Mouse (Mus musculus): ENCODE measurements around the gene Uba2. TPM values are rescaled to one million over a fixed set of nuclear protein-coding genes. Genes with fewer than 3 reads are reported as not detected.

Uba2 gene
- polyA plus RNA-seq (2015; fragmentation: Nextera tagmentation; extraction: Ambion mirVana) = 81.1 and 88.7 TPM in 2 replicates

GRCm38 (mm10) chr7:34169454-34169853 is at the start of gene Uba2:
TSS of gene Uba2 (minus strand) at chr7:34169599.

GRCm38 (mm10) chr7:34196132-34197128 is 27.0 kb upstream of the Uba2 start, which contains the start of gene Pdcd2l:
TSS of gene Pdcd2l (minus strand) at chr7:34196661.

GRCm38 (mm10) chr7:34133117-34133762 is 36.2 kb downstream of the Uba2 start, which contains the start of gene Wtip:
TSS of gene Wtip (minus strand) at chr7:34133268.

GRCm38 (mm10) chr7:34094911-34095481 is 74.4 kb downstream of the Uba2 start, which contains the start of gene Scgb1b30:
TSS of gene Scgb1b30 (plus strand) at chr7:34095431.

Other genes with a start within 250 kb of the Uba2 start
- gene Scgb2b26, start 224.6 kb downstream of the Uba2 start, polyA plus RNA-seq (2015; fragmentation: Nextera tagmentation; extraction: Ambion mirVana) = not detected in 2 replicates
- gene Scgb2b27, start 155.7 kb downstream of the Uba2 start, polyA plus RNA-seq (2015; fragmentation: Nextera tagmentation; extraction: Ambion mirVana) = not detected in 2 replicates
- gene Scgb1b27, start 148.1 kb downstream of the Uba2 start, polyA plus RNA-seq (2015; fragmentation: Nextera tagmentation; extraction: Ambion mirVana) = not detected in 2 replicates
- not detected in 2 replicates for gene Scgb1b30, start 74.2 kb downstream of the Uba2 start, polyA plus RNA-seq (2015; fragmentation: Nextera tagmentation; extraction: Ambion mirVana)
- 3.2 and 3.7 TPM in 2 replicates for gene Wtip, start 36.3 kb downstream of the Uba2 start, polyA plus RNA-seq (2015; fragmentation: Nextera tagmentation; extraction: Ambion mirVana)
- 35.8 and 38.7 TPM in 2 replicates for gene Pdcd2l, start 27.1 kb upstream of the Uba2 start, polyA plus RNA-seq (2015; fragmentation: Nextera tagmentation; extraction: Ambion mirVana)
- 267 and 271 TPM in 2 replicates for gene Gpi1, start 60.7 kb upstream of the Uba2 start, polyA plus RNA-seq (2015; fragmentation: Nextera tagmentation; extraction: Ambion mirVana)
- gene Gm6096, start 81.4 kb upstream of the Uba2 start, polyA plus RNA-seq (2015; fragmentation: Nextera tagmentation; extraction: Ambion mirVana) = not detected in 2 replicates
- 22.9 and 31.6 TPM in 2 replicates for gene 4931406P16Rik, start 144.0 kb upstream of the Uba2 start, polyA plus RNA-seq (2015; fragmentation: Nextera tagmentation; extraction: Ambion mirVana)
- gene Lsm14a, start 223.7 kb upstream of the Uba2 start, polyA plus RNA-seq (2015; fragmentation: Nextera tagmentation; extraction: Ambion mirVana) = 52.2 and 57.9 TPM in 2 replicates